Mouse (Mus musculus): ENCODE data around the gene Ing3.

Ing3 gene

GRCm38 (mm10) chr6:21991151-21991550 is 41.8 kb downstream of the Ing3 start:
- DNase-seq (ENCODE audit: low read depth, low spot score): no peak

GRCm38 (mm10) chr6:21993070-21993469 is 43.7 kb downstream of the Ing3 start:
- no peak for DNase-seq (ENCODE audit: low read depth, low spot score)

- DNase-seq (ENCODE audit: low read depth, low spot score): no peak
These were observed 48.8 kb downstream of the Ing3 start for GRCm38 (mm10) chr6:21998131-21998530.

- DNase-seq (ENCODE audit: low read depth, low spot score): no peak
These were observed 49.7 kb downstream of the Ing3 start for GRCm38 (mm10) chr6:21999025-21999424.

GRCm38 (mm10) chr6:22000086-22000485 is 50.7 kb downstream of the Ing3 start:
- DNase-seq (ENCODE audit: low read depth, low spot score): no peak

GRCm38 (mm10) chr6:22000881-22001280 is 51.5 kb downstream of the Ing3 start:
- no peak for DNase-seq (ENCODE audit: low read depth, low spot score)

- no peak for DNase-seq (ENCODE audit: low read depth, low spot score)
These were observed 52.0 kb downstream of the Ing3 start for GRCm38 (mm10) chr6:22001284-22001916.

- DNase-seq (ENCODE audit: low read depth, low spot score): no peak
These were observed 53.3 kb downstream of the Ing3 start for GRCm38 (mm10) chr6:22002521-22003199.

GRCm38 (mm10) chr6:22003200-22003587 is 53.8 kb downstream of the Ing3 start:
- DNase-seq (ENCODE audit: low read depth, low spot score): no peak

- no peak for DNase-seq (ENCODE audit: low read depth, low spot score)
These were observed 54.7 kb downstream of the Ing3 start for GRCm38 (mm10) chr6:22003959-22004543.

- no peak for DNase-seq (ENCODE audit: low read depth, low spot score)
These were observed 59.0 kb downstream of the Ing3 start for GRCm38 (mm10) chr6:22008346-22008745.

- DNase-seq (ENCODE audit: low read depth, low spot score): no peak
These were observed 60.9 kb downstream of the Ing3 start for GRCm38 (mm10) chr6:22010258-22010657.

GRCm38 (mm10) chr6:22010761-22011281 is 61.5 kb downstream of the Ing3 start:
- DNase-seq (ENCODE audit: low read depth, low spot score): no peak

GRCm38 (mm10) chr6:22011546-22011945 is 62.2 kb downstream of the Ing3 start:
- DNase-seq (ENCODE audit: low read depth, low spot score): no peak

- DNase-seq (ENCODE audit: low read depth, low spot score): no peak
These were observed 62.7 kb downstream of the Ing3 start for GRCm38 (mm10) chr6:22012099-22012498.

- no peak for DNase-seq (ENCODE audit: low read depth, low spot score)
These were observed 63.1 kb downstream of the Ing3 start for GRCm38 (mm10) chr6:22012501-22012900.

GRCm38 (mm10) chr6:22013394-22013793 is 64.0 kb downstream of the Ing3 start:
- DNase-seq (ENCODE audit: low read depth, low spot score): no peak

- DNase-seq (ENCODE audit: low read depth, low spot score): no peak
These were observed 65.0 kb downstream of the Ing3 start for GRCm38 (mm10) chr6:22014291-22014911.

- DNase-seq (ENCODE audit: low read depth, low spot score): no peak
These were observed 68.3 kb downstream of the Ing3 start for GRCm38 (mm10) chr6:22017631-22018030.

- DNase-seq (ENCODE audit: low read depth, low spot score): no peak
These were observed 69.5 kb downstream of the Ing3 start for GRCm38 (mm10) chr6:22018768-22019445.

GRCm38 (mm10) chr6:22019637-22020036 is 70.3 kb downstream of the Ing3 start:
- DNase-seq (ENCODE audit: low read depth, low spot score): no peak

GRCm38 (mm10) chr6:22020696-22021095 is 71.3 kb downstream of the Ing3 start:
- DNase-seq (ENCODE audit: low read depth, low spot score): no peak
